Mouse (Mus musculus) midbrain, embryonic 12.5 days (tissue): ENCODE measurements around the gene Akap8. TPM values are rescaled to one million over a fixed set of nuclear protein-coding genes. Genes with fewer than 3 reads are reported as not detected.

Experiments used
- ATAC-seq: fragments of 200-750 bp; cut with Nextera tagmentation; 2 replicates; pipeline ENCODE4 v1.8.0; 2017; ENCODE audit warnings: low read depth, moderate TSS enrichment, moderate library complexity; ENCODE audit not compliant: low FRiP score
- H3K27ac ChIP-seq: fragments of 300-500 bp; sonication (generic); replicated peaks from 2 replicates; pipeline ENCODE4 v1.5.1; 2016; ENCODE audit warnings: mild to moderate bottlenecking
- H3K27me3 ChIP-seq: fragments of 300-500 bp; sonication (generic); 2 replicates; pipeline ENCODE4 v1.6.1; 2016; ENCODE audit warnings: mild to moderate bottlenecking
- H3K36me3 ChIP-seq: fragments of 300-500 bp; sonication (generic); 2 replicates; pipeline ENCODE4 v1.6.1; 2016
- H3K4me1 ChIP-seq: fragments of 300-500 bp; sonication (generic); 2 replicates; pipeline ENCODE4 v1.6.1; 2016
- H3K4me2 ChIP-seq: fragments of 300-500 bp; sonication (generic); replicated peaks from 2 replicates; pipeline ENCODE4 v1.6.1; 2016; ENCODE audit warnings: mild to moderate bottlenecking, moderate library complexity
- H3K4me3 ChIP-seq: fragments of 300-500 bp; sonication (generic); 2 replicates; pipeline ENCODE4 v1.5.1; 2016; ENCODE audit warnings: mild to moderate bottlenecking
- H3K9ac ChIP-seq: fragments of 300-500 bp; sonication (generic); replicated peaks from 2 replicates; pipeline ENCODE4 v1.6.1; 2016; ENCODE audit warnings: mild to moderate bottlenecking, moderate library complexity
- H3K9me3 ChIP-seq: fragments of 300-500 bp; sonication (generic); 2 replicates; pipeline ENCODE4 v1.6.1; 2016; ENCODE audit warnings: mild to moderate bottlenecking
- WGBS: fragments of 180-500 bp; shearing (Covaris S2); methylation state at CpG from one replicate; pipeline ENCODE4 v1.1.7; 2016; 5-methylcytosine and 5-hydroxymethylcytosine counted together
- polyA plus RNA-seq: library from polyadenylated mRNA; unstranded; fragments of >200 nt; fragmentation: Nextera tagmentation; extraction: Ambion mirVana; gene quantifications from 2 replicates; pipeline ENCODE4 v1.2.1, GENCODE M21; 2016

The Akap8 gene
- polyA plus RNA-seq, 1 experiment from 2014 or later: 151 TPM

DNA sequence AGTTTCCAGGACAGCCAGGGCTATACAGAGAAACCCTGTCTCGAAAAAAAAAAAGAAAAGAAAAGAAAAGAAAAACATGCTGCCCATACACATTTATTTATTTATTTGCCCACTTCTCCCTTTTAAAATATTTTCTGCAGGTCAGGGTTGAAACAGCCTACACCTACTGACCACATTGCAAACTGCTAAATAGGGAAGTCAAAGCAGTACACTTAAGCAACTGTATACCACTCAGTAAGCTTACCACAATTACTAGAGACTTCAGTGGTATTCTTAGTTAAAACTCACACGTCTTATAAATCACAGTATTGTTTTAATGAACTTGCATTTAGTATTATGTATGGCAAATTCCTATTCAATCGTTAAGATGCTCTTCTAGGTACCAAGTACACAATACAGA, 40.5 kb downstream of the Akap8 start:
- Histone ChIP-seq H3K9me3 (no peaks in the 10 kb centered on the region), H3K9ac (no peak overlapping the region), H3K4me3 (no peak overlapping the region), H3K4me2 (no peak overlapping the region), H3K27me3 (no peaks in the 10 kb centered on the region), H3K4me1 (peaks cover 19% of the 10 kb centered on the region), H3K27ac (no peak overlapping the region), H3K36me3 (no peaks in the 10 kb centered on the region)
- ATAC-seq: no peak
- 96% methylated on average over 3 of the region's 3 CpGs for WGBS

DNA sequence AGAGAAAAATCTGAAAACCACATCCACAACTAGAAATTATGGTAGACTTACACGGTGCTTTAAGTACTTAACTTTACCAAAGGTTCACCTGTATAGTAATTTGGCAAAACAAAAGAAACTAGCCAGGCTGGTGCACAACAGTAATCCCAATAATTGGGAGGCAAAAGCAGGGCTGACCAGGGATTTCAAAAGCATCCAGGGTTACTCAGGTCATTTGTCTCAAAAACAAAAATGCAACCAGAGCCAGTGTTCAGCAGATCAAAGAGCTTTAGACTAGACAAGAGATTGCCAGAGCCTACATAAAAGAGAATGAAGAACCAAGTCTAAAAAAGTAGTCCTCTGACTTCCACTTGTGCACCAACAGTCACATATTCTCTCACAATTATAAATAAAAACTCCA, 43.8 kb downstream of the Akap8 start:
- H3K4me1 ChIP-seq: peaks cover 9% of the 10 kb centered on the region
- no peak overlapping the region for H3K4me3 ChIP-seq
- no peaks in the 10 kb centered on the region for H3K27me3 ChIP-seq
- no peak overlapping the region for H3K9ac ChIP-seq
- H3K27ac ChIP-seq: no peak overlapping the region
- H3K9me3 ChIP-seq: no peaks in the 10 kb centered on the region
- ATAC-seq: no peak
- no peak overlapping the region for H3K4me2 ChIP-seq
- WGBS: 93% methylated on average over 1 of the region's 1 CpGs
- 0 out of 2 replicates have a peak, but pooled peaks cover 4% of the 10 kb centered on the region for H3K36me3 ChIP-seq

DNA sequence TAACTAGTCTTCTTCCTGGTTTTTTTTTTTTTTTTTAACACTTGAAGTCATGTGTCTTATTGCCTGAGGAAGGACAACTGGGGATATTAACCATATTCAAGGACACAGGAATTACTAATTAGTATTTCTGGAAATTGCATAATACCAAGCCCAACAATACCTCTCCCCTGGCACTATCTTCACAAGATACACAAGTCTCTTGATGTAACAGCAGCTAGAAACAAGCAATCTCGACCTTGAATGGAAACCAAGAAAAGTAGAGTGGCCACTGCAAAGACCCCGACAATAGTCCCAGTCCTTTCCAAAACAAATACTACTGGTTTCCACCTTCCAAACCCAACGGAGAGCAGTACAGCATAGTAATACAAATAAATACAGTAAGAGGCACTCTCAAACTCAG, 45.5 kb downstream of the Akap8 start:
- ATAC-seq: no peak

DNA sequence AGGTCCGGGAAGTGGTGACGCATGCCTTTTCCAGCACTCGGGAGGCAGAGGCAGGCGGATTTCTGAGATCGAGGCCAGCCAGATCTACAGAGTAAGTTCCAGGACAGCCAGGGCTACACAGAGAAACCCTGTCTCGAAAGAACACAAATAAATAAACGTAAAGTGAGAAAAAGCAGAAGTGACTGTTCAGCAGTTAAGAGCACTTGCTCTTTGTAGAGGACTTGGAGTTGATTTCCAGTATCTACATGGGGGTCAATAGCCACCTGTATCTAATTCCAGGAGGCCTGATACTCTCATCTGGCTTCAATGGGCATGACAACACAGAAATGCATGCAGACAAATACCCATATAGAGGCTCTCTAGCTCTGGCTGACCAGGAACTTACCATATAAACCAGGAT, 51.9 kb downstream of the Akap8 start:
- Histone ChIP-seq H3K27me3 (no peaks in the 10 kb centered on the region), H3K4me1 (no peaks in the 10 kb centered on the region; the same call in 1 of the 2 replicates), H3K27ac (no peak overlapping the region), H3K9ac (no peak overlapping the region), H3K4me2 (no peak overlapping the region), H3K4me3 (no peak overlapping the region), H3K9me3 (no peaks in the 10 kb centered on the region), H3K36me3 (0 out of 2 replicates have a peak, but pooled peaks cover 7% of the 10 kb centered on the region)
- ATAC-seq: no peak
- WGBS: 96% methylated on average over 7 of the region's 7 CpGs

More for the DNA sequence above, 45.5 kb downstream of the Akap8 start:
- H3K27me3 ChIP-seq: no peaks in the 10 kb centered on the region
- H3K4me1 ChIP-seq: no peaks in the 10 kb centered on the region
- no peak overlapping the region for H3K27ac ChIP-seq
- 0 out of 2 replicates have a peak, but pooled peaks cover 4% of the 10 kb centered on the region for H3K36me3 ChIP-seq
- no peak overlapping the region for H3K9ac ChIP-seq
- H3K4me3 ChIP-seq: no peak overlapping the region
- no peaks in the 10 kb centered on the region for H3K9me3 ChIP-seq
- no peak overlapping the region for H3K4me2 ChIP-seq
- 97% methylated on average over 3 of the region's 3 CpGs for WGBS

DNA sequence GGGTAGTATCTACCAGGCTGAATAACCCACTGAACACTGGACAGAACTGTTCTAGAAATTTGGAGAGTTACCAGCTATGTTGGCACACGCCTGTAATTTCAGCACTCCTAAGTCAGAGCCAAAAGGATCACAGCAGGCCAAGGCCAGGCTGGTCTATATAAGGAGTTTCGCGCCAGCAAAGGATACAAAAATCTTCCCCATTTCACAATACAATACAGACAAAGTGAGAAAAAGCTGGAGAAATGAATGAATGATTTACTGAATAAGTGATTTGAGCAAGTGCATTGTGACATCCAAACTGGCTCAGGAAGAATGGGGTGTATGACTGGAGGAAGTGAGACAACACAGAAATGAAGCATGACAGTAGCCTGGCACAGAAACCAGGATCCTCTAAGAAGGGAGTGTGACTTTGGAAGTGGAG, 52.5 kb downstream of the Akap8 start:
- Histone ChIP-seq H3K27ac (no peak overlapping the region), H3K4me3 (no peak overlapping the region), H3K36me3 (0 out of 2 replicates have a peak, but pooled peaks cover 7% of the 10 kb centered on the region), H3K4me1 (no peaks in the 10 kb centered on the region; the same call in 1 of the 2 replicates), H3K4me2 (no peak overlapping the region), H3K9me3 (no peaks in the 10 kb centered on the region), H3K27me3 (no peaks in the 10 kb centered on the region), H3K9ac (no peak overlapping the region)
- 95% methylated on average over 3 of the region's 3 CpGs for WGBS
- ATAC-seq: no peak

DNA sequence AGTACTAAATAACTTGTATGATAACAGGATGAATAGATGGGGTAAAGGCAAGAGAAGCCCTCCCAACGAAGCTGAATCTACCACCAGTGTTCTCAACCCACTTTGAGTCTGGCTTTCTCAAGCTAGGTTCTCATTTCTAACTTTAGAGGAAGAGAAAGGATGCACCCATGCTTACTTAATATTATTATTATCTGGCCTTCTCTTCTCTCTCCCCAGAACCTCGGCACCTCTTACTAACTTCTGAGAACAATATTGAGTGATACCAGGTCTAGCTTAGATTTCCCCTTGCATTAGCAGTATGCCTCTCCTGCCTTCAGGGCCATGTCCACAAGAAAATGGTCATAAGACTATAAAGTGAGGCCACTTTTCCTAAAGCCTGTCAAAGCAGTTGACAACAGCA, 52.9 kb downstream of the Akap8 start:
- Histone ChIP-seq H3K9ac (no peak overlapping the region), H3K4me2 (no peak overlapping the region), H3K27ac (no peak overlapping the region), H3K4me3 (no peak overlapping the region), H3K4me1 (no peaks in the 10 kb centered on the region; the same call in 1 of the 2 replicates), H3K36me3 (0 out of 2 replicates have a peak, but pooled peaks cover 7% of the 10 kb centered on the region), H3K27me3 (no peaks in the 10 kb centered on the region), H3K9me3 (no peaks in the 10 kb centered on the region)
- no peak for ATAC-seq
- 68% methylated on average over 2 of the region's 2 CpGs for WGBS

DNA sequence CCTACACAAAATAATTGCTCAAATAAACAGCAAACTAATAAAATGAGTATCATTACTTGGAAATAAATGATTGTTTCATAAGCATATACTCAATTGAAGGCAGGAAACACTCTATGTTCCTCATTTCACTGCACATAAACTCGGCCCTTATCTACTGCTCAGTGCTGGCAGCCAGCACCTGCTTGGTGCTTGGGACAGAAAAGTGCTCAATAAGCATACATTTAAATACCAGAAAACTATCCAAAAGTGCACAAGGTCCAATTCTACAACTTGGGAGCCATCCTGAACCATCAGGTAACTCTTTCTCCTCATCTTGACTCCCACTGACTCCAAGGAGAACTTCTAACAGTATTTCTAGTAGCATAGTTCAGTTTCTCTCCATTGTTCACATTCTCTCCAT, 53.4 kb downstream of the Akap8 start:
- Histone ChIP-seq H3K9ac (no peak overlapping the region), H3K9me3 (no peaks in the 10 kb centered on the region), H3K36me3 (0 out of 2 replicates have a peak, but pooled peaks cover 3% of the 10 kb centered on the region), H3K27ac (no peak overlapping the region), H3K27me3 (no peaks in the 10 kb centered on the region), H3K4me3 (no peak overlapping the region), H3K4me1 (no peaks in the 10 kb centered on the region; the same call in 1 of the 2 replicates), H3K4me2 (no peak overlapping the region)
- WGBS: 91% methylated on average over 1 of the region's 1 CpGs
- no peak for ATAC-seq

DNA sequence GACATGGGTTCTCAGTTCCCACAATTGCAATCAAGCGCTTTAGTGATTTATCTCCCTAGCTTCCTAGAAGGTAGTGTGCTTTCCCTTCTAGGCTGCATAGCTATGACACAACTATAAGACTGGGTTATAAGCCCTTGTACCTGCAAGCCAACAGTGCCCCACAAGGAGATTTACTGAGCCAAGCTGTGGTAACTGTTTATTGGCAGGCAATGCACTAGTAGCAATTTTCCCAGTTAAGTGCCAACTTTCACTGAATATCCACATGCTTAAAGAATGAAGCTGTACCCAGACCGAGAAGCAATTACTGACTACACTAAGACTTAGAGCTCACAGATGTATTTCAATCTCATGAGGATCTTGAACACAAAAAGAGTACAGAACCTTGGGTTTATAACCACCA, 57.4 kb downstream of the Akap8 start:
- ATAC-seq: no peak
- H3K9ac ChIP-seq: no peak overlapping the region
- no peak overlapping the region for H3K4me2 ChIP-seq
- peaks cover 2% of the 10 kb centered on the region for H3K4me1 ChIP-seq
- no peaks in the 10 kb centered on the region for H3K9me3 ChIP-seq
- H3K27ac ChIP-seq: no peak overlapping the region
- H3K27me3 ChIP-seq: no peaks in the 10 kb centered on the region
- no peak overlapping the region for H3K4me3 ChIP-seq
- 99% methylated on average over 2 of the region's 2 CpGs for WGBS
- H3K36me3 ChIP-seq: 0 out of 2 replicates have a peak, but pooled peaks cover 5% of the 10 kb centered on the region

DNA sequence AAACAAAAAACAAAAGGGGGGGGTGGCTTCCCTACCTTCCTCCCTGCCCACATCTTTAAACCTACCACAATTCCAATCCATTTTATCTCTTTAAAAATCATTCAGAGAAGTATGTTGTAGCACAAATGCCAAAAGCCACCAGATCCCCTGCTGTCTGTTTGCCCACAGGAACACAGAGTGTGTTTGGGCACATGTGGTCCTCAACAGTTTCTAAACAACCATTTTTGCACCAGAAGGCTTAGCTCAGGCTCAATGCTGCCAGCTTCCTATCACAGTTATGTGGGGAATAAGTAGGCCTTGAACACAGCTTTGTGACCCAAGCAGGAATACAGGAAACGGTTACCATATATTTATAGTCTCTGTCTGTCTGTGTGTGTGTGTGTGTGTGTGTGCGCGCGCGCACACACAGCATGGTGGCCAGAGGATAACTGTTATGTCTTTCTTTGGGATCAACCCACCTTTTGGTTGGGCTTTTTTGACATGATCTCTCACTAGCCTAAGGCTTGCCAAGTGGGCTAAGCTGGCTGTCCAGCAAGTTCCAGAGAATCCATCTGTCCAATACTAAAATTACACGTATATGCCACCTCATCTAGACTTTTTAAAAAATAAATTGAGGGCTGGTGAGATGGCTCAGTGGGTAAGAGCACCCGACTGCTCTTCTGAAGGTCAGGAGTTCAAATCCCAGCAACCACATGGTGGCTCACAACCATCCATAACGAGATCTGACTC, 58.0 kb downstream of the Akap8 start:
- ATAC-seq: no peak
- H3K9me3 ChIP-seq: no peaks in the 10 kb centered on the region
- 92% methylated on average over 8 of the region's 8 CpGs for WGBS

DNA sequence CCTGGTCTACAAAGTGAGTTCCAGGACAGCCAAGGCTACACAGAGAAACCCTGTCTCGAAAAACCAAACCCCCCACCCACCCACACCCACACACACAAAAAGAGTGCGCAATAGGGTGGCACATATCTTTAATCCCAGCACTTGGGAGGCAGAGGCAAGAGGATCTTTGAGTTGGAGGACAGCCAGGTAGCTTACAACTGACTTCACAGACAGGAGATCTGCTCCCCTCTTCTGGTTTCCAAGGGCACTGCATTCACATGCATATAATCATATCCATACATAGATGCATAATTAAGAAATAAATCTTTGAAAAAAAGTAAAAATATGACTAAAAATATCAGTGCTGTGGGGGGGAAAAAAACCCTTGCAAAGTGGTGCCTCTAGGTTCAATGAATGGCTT, 62.2 kb downstream of the Akap8 start:
- peaks cover 9% of the 10 kb centered on the region for H3K4me1 ChIP-seq
- H3K4me3 ChIP-seq: no peak overlapping the region
- 97% methylated on average over 2 of the region's 2 CpGs for WGBS
- H3K27me3 ChIP-seq: no peaks in the 10 kb centered on the region
- 0 out of 2 replicates have a peak, but pooled peaks cover 3% of the 10 kb centered on the region for H3K36me3 ChIP-seq
- no peak overlapping the region for H3K27ac ChIP-seq
- no peak for ATAC-seq
- no peaks in the 10 kb centered on the region for H3K9me3 ChIP-seq
- no peak overlapping the region for H3K4me2 ChIP-seq
- H3K9ac ChIP-seq: no peak overlapping the region

More for the DNA sequence above, 58.0 kb downstream of the Akap8 start:
- no peaks in the 10 kb centered on the region for H3K27me3 ChIP-seq
- H3K27ac ChIP-seq: no peak overlapping the region
- H3K36me3 ChIP-seq: 0 out of 2 replicates have a peak, but pooled peaks cover 5% of the 10 kb centered on the region
- H3K9ac ChIP-seq: no peak overlapping the region
- H3K4me3 ChIP-seq: no peak overlapping the region
- peaks cover 7% of the 10 kb centered on the region for H3K4me1 ChIP-seq
- H3K4me2 ChIP-seq: no peak overlapping the region

DNA sequence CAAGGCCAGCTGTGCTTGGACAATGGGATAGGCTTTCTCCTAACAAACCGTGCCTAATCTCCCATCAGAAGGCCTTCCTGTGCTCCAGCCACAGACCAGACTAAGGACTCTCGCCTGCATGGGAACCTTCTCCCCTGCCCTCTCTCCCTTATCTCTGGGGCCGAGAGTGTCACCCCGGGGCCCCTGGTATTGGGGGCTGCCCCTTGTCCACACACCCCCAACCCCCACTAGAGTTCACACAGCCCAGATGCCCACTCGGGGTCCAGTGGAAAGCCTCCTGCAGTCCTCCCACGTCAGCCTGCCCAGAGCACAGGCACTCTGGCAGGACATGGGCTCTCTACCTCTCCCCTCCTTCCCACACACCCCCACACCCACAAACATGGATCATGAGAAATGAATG, 63.1 kb downstream of the Akap8 start:
- WGBS: 34% methylated on average over 6 of the region's 6 CpGs
- Histone ChIP-seq H3K4me2 (peak overlapping the region; percentile 11; the same call in 1 of the 2 replicates), H3K9me3 (no peaks in the 10 kb centered on the region), H3K4me1 (peaks cover 9% of the 10 kb centered on the region), H3K36me3 (0 out of 2 replicates have a peak, but pooled peaks cover 3% of the 10 kb centered on the region), H3K27me3 (no peaks in the 10 kb centered on the region), H3K9ac (no peak overlapping the region), H3K27ac (peak overlapping the region; percentile 65), H3K4me3 (no peak overlapping the region)
- ATAC-seq: peak; percentile 44; the same call in 1 of the 2 replicates

DNA sequence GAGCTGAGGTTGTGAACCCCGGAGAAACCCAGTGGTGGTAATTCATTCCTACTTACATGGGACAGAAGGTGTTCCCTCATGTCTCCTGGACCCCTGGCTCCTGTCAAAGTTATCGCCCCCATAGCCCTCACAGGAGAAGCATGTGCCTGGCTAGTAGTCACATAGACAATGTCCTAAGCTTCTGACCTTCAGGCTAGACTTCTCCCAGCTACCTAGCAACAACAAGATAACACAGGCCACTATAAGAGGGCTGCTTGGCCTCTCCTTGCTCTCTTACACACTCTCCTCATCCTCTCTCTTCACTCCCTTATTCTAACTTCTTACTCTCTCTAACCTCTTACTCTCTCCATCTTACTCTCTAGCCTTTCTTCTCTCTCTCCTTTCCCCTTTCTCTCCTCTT, 63.6 kb downstream of the Akap8 start:
- no peak overlapping the region for H3K4me3 ChIP-seq
- no peak overlapping the region for H3K9ac ChIP-seq
- ATAC-seq: no peak
- H3K27me3 ChIP-seq: no peaks in the 10 kb centered on the region
- 64% methylated on average over 2 of the region's 2 CpGs for WGBS
- no peaks in the 10 kb centered on the region for H3K9me3 ChIP-seq
- peaks cover 6% of the 10 kb centered on the region; the same call in 1 of the 2 replicates for H3K36me3 ChIP-seq
- peak overlapping the region; percentile 65; the same call in 1 of the 2 replicates for H3K27ac ChIP-seq
- 0 out of 2 replicates have a peak overlapping the region, but pooled peaks have one; percentile 11 for H3K4me2 ChIP-seq
- peaks cover 9% of the 10 kb centered on the region for H3K4me1 ChIP-seq
